Mouse (Mus musculus) liver, adult (tissue): Measurements from ENCODE around the gene Hrasls.

Experiments used
- GATA4 ChIP-seq: IDR thresholded peaks from 2 replicates; pipeline ENCODE4 v1.6.1; 2014; ENCODE audit warnings: mild to moderate bottlenecking, low read length; ENCODE audit not compliant: insufficient replicate concordance

Hrasls gene

GRCm38 (mm10) chr16:29209605-29210411, at the start of gene Hrasls:
Gene Hrasls, plus strand, starts transcription at chr16:29209695.
- no peak for TF ChIP-seq GATA4

- no peak for TF ChIP-seq GATA4
Measured at GRCm38 (mm10) chr16:29162271-29162670, 47.2 kb upstream of the Hrasls start.

- no peak for TF ChIP-seq GATA4
Measured at GRCm38 (mm10) chr16:29167051-29167450, 42.4 kb upstream of the Hrasls start.

GRCm38 (mm10) chr16:29171741-29172140, 37.8 kb upstream of the Hrasls start:
- no peak for TF ChIP-seq GATA4

- no peak for TF ChIP-seq GATA4
Measured at GRCm38 (mm10) chr16:29173201-29173600, 36.3 kb upstream of the Hrasls start.

GRCm38 (mm10) chr16:29174831-29175350, 34.6 kb upstream of the Hrasls start:
- no peak for TF ChIP-seq GATA4

GRCm38 (mm10) chr16:29192911-29193310, 16.6 kb upstream of the Hrasls start:
- no peak for TF ChIP-seq GATA4

GRCm38 (mm10) chr16:29193981-29194380, 15.5 kb upstream of the Hrasls start:
- TF ChIP-seq GATA4 = no peak

- no peak for TF ChIP-seq GATA4
Measured at GRCm38 (mm10) chr16:29195156-29195555, 14.3 kb upstream of the Hrasls start.

GRCm38 (mm10) chr16:29198461-29198860, 11.0 kb upstream of the Hrasls start:
- no peak for TF ChIP-seq GATA4

- TF ChIP-seq GATA4 = no peak
Measured at GRCm38 (mm10) chr16:29201146-29201545, 8.3 kb upstream of the Hrasls start.

GRCm38 (mm10) chr16:29204875-29205274, 4.6 kb upstream of the Hrasls start:
- no peak for TF ChIP-seq GATA4

GRCm38 (mm10) chr16:29205581-29205980, 3.9 kb upstream of the Hrasls start:
- no peak for TF ChIP-seq GATA4

GRCm38 (mm10) chr16:29208841-29209240, 654 bp upstream of the Hrasls start:
- TF ChIP-seq GATA4 = no peak

- TF ChIP-seq GATA4 = no peak
Measured at GRCm38 (mm10) chr16:29216395-29217295, 7.2 kb downstream of the Hrasls start.

GRCm38 (mm10) chr16:29235951-29236350, 26.5 kb downstream of the Hrasls start:
- no peak for TF ChIP-seq GATA4
